Mouse (Mus musculus): ENCODE results near the gene Ptprj.

Ptprj gene

GRCm38 (mm10) chr2:90558361-90558760, 22.1 kb downstream of the Ptprj start:
- DNase-seq, result no peak

GRCm38 (mm10) chr2:90557913-90558312, 22.5 kb downstream of the Ptprj start:
- DNase-seq, result no peak

GRCm38 (mm10) chr2:90555744-90556143, 24.7 kb downstream of the Ptprj start:
- no peak for DNase-seq

- no peak for DNase-seq
Measured at GRCm38 (mm10) chr2:90554806-90555205, 25.6 kb downstream of the Ptprj start.

GRCm38 (mm10) chr2:90553861-90554260, 26.6 kb downstream of the Ptprj start:
- DNase-seq, result no peak

- no peak for DNase-seq
Measured at GRCm38 (mm10) chr2:90550656-90551055, 29.8 kb downstream of the Ptprj start.

DNA sequence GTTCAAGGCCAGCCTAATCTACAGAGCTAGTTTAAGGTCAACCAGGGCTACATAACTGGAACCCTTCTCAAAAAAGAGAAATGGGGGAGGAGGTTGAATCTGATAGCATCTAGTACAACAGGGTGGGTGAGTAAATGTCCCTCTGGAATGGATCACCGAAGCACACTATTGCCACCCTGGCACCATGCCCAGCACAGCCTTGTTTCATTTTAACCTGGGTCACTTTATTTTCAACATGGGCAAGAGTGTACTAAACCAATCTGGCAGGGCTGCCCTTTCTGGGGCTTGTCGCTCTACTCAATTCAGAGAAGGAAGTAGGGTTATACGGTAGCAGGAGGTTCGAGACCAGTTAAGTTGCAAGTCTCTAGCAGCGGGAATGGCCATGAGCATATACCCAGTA, 31.9 kb downstream of the Ptprj start:
- DNase-seq, result no peak

DNA sequence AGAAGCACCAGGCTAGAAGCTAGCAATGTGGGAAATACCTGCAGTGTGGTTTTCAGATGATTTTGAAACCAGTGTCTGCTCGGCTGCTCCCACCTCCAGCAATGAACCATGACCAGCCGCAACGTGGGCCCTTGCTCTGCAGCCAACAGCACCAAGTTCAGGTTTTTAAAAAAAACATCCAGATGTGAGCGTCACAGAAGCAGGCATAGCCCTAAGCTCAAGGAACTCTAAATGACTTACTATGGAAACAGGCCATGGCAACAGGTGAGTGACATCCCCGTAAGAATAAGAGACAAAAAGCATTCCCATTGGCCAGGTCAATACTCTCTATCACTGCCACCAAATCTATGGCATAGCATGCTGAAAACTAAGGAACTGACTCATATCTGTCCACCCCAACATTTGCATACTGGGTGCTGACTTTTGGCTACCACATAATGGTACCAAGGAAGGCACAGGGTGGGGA, 33.3 kb downstream of the Ptprj start:
- DNase-seq, result no peak

DNA sequence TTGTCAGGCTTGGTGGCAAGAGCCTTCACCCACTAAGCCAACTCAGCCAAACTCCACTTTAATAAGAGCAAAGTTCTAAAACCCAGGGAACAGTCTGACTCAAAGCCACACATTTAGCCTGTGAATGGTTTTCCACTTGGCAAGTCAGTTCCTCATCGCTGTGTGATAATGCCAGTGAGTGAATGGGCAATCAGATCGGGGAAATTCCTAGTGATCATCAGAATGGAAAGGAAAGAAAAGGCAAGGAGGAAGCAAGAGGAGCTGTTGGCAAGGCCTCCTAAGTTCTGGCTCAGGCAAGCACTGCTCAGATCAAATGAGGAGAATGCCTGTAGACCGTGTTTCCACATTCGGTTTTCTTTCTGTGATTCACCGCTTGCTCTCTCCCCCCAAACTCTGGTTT, 35.2 kb downstream of the Ptprj start:
- no peak for DNase-seq

GRCm38 (mm10) chr2:90543989-90544388, 36.5 kb downstream of the Ptprj start:
- DNase-seq, result no peak

DNA sequence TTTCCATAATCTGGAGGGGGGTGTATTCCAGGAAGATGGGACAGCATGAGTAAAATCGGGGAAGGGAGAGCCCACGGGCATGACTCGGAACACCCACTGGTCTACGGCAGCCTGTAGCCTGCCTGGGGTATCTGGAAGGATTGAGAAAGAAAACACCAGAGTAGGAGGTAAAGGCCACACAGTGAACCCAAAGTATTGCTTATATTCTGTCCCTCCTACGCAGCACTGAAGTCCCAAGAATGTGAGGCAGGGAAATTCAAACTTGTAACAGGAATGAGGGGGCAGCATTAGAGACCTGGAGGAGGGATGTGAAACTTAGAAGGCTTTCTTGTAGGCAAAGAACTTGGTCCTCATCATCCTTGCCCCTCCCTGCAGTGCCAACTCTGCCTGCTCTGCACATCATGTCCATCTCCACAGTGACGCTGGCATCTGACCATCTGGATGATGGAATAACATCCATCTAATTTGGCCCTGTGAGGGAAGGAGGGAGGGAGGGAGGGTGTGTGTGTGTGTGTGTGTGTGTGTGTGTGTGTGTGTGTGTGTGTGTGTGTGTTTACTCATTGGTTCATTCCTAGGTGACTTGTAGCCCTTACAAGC, 37.2 kb downstream of the Ptprj start:
- no peak for DNase-seq

- no peak for DNase-seq
Measured at GRCm38 (mm10) chr2:90542656-90543055, 37.8 kb downstream of the Ptprj start.

GRCm38 (mm10) chr2:90539206-90539605, 41.2 kb downstream of the Ptprj start:
- no peak for DNase-seq

GRCm38 (mm10) chr2:90537244-90537643, 43.2 kb downstream of the Ptprj start:
- DNase-seq, result no peak

DNA sequence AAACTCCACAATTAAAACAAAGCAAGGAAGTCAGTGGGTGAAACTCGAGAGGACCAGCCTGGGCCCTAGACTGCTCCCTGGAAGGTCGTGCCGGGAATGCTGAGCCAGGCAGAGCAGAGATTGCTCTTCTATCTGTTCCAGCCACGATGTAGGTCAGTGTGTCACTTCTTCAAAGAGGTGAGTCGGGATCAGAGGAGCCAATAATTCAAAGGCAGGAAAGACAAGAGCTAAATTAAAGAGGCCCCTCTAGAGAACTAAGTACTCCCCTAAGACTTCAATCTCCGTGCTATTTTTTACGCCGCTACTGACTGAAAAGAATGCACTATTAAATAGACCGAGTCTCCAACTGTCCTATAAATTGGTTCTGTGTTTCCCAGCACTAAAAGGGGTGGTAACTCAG, 43.9 kb downstream of the Ptprj start:
- DNase-seq, result no peak

DNA sequence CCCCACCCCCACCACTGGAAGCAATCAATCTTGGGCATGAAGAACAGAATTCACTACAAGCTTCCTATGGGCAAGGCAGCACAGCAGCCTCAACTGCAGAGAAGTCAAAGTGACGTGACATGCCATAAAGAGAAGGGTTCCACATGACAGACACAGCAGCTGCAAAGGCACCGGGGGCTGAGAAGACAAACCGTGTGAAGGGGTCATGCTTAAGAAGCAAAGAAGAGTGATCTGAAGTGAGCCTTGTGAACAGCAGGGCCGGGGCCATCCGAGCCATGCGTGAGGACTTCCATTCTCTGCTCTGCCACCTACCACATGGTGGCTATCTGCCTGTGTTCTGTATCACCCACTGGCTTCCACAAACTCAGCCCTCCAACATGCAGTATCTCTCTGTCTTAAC, 45.7 kb downstream of the Ptprj start:
- DNase-seq, result no peak

DNA sequence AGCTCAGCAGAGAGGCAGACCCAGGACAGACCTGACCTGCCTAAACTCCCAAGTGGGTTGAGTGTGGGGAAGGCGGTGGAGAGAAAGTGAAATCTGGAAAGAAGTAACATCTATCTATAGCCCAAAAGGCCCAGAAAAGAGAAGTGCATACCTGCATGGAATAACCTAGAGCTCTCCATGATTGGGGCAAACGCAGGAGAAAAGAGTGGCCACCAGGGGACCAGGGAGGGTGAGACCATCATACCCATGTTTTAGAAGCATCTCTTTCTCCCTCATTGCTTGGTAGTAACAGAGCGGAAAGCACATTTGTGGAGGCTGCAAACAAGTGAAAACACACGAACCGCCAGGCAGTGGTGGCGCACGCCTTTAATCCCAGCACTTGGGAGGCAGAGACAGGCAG, 46.5 kb downstream of the Ptprj start:
- no peak for DNase-seq

- DNase-seq, result no peak
Measured at GRCm38 (mm10) chr2:90532095-90532494, 48.4 kb downstream of the Ptprj start.

- no peak for DNase-seq
Measured at GRCm38 (mm10) chr2:90528107-90528506, 52.3 kb downstream of the Ptprj start.

GRCm38 (mm10) chr2:90526971-90527370, 53.5 kb downstream of the Ptprj start:
- DNase-seq, result no peak

DNA sequence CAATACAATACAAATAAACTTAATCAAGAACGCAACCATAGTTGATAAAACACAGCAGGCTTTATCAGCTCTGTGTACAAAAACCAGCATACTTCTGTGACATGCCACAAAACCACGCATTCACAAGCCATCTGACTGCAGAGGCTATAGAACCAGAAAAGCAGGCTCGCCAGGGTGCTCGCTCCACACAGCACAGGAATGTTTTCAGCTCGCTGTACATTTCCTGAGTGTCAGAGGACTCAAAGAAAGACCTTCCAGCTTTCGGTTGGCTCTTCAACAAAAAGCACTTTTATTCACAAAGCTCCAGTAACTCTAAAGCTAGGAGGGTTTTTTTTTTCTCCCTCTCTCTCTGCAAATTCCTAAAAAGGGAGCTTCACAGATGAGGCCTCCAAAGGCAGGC, 53.9 kb downstream of the Ptprj start:
- peak; percentile 35 to 51 for DNase-seq

- no peak for DNase-seq
Measured at GRCm38 (mm10) chr2:90525807-90526206, 54.6 kb downstream of the Ptprj start.

GRCm38 (mm10) chr2:90522455-90522854, 58.0 kb downstream of the Ptprj start:
- no peak for DNase-seq

DNA sequence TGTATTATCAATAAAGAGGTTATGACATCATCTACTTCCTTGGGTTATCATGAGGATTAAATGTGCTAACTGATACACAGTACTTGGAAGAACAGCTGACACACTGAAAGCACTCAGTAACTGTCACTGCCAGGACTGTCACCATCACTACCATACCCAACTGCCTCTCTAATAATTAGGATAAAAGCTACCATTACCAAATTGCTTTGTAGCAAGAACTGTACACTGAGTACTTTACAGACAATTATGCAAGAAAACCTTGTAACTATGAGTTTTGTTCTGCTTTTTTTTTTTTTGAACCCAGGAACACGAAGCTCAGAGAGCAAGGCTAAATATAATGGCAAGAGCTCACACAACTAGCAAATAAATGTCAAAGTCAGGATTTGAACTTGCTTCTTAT, 58.5 kb downstream of the Ptprj start:
- no peak for DNase-seq

DNA sequence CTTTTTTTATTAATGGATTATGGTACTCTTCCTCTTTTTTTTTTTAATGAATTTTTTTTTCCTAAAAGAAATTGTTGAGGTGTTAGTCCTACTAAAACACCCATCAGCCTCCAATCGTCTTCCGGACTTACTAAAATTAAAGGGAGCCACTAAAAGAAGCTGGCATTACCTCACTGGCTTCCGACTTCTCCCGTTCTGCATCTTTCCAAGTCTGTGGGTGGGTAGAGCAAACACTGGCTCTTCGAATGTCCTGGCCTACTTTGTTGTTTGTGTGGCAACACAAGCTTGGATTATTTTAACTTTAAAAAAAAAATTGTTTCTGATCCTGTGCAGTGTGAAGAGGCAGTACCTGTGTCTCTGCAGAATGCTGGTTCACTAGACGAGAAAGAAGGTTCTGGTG, 62.2 kb downstream of the Ptprj start:
- no peak for DNase-seq

DNA sequence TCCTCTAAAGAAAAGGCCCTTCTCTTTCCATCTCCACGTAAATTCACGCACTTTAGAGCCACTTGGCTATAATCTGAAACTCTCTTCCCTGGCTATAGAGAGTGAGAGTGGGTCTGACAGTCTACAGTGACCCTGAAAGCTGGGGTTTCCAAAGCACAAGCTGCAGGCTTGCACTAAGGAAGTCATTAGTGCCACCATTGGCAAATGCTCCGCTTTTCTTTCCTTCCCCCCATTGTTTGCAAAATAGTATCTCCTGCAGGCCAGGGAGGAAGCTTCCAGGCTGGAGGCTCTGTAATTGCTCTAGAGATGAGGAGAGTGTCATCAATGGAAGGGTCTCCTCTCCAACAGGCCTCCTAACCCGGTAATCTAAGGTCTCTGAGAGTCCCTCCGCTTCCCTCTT, 65.5 kb downstream of the Ptprj start:
- no peak for DNase-seq
